Mouse (Mus musculus) ES-E14 (cell line): ENCODE measurements around the gene Adgrf1.

ENCODE experiments used
- CHD2 ChIP-seq: IDR thresholded peaks from 2 replicates; pipeline ENCODE4 v1.6.1; 2014; ENCODE audit warnings: mild to moderate bottlenecking, low read depth, low read length, inconsistent platforms
- HCFC1 ChIP-seq: IDR thresholded peaks from 2 replicates; pipeline ENCODE4 v1.6.1; 2012; ENCODE audit warnings: low read length, inconsistent platforms, borderline replicate concordance; ENCODE audit not compliant: insufficient read depth
- MAFK ChIP-seq: IDR thresholded peaks from 2 replicates; pipeline ENCODE4 v1.6.1; 2014; ENCODE audit warnings: mild to moderate bottlenecking, low read depth, low read length, inconsistent platforms; ENCODE audit not compliant: insufficient read depth
- ZC3H11A ChIP-seq: IDR thresholded peaks from 2 replicates; pipeline ENCODE4 v1.6.1; 2012; ENCODE audit warnings: low read depth, mild to moderate bottlenecking, inconsistent platforms, low read length, borderline replicate concordance
- ZNF384 ChIP-seq: IDR thresholded peaks from 2 replicates; pipeline ENCODE4 v1.6.1; 2012; ENCODE audit warnings: low read depth, low read length, inconsistent platforms

- TF ChIP-seq HCFC1 = no peak
- TF ChIP-seq MAFK = no peak
- TF ChIP-seq ZNF384 = no peak
- TF ChIP-seq ZC3H11A = no peak
- TF ChIP-seq CHD2 = no peak
These were observed 92.2 kb downstream of the Adgrf1 start for GRCm38 (mm10) chr17:43362362-43362761.
